Comparison of ENCODE assay signal across 18 mouse cellular contexts in the genomic region with DNA sequence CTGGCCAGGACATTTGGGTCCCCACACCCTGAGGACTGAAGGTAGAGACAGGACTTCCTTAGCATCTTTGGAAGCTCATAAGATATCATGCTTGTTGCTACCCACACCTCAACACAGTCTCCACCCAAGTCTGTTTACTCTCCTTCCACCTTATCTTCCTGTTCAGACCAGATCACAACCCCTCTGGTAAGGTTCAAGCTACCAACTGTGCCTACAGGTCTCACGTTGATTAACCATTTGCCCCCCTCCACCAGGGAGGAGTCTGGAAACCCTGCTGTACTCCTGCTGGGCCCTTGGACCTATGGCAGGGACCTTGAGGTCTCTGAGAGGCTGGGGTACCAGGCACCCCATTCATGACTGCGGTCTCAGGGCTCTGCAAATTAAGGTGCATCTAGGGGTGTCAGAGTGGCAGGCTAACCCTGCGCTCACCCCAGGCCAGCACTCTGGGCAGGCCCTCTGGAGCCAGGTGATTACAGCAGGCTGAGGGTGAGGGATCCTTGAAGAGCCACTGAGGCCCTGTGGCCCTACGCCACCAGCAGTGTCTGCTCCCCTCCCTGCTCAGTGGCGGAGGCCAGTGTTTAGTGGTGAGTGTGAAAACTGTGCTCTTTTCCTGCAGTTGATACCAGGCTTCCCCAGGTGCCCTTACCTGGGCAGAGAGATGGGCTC. TPM values are rescaled to one million over a fixed set of nuclear protein-coding genes. Genes with fewer than 3 reads are reported as not detected.
DNase-seq lines count a peak whose midpoint lies in the region; ATAC-seq and TF ChIP-seq lines count a peak whose summit lies in the region.
"Had no signal": no experiment of that assay in that cellular context is flagged by ENCODE, and none has a peak within 500 bp of the region (broad histone marks: within the 10 kb centered on the region; RNA-seq: fewer than 3 reads in every experiment).

No protein-coding gene starts in this region.

- H3K4me1 ChIP-seq in intestine, embryonic 15.5 days (replicated peaks) = no peaks in the 10 kb centered on the region
- H3K4me1 ChIP-seq in intestine, postnatal 0 days (replicated peaks; ENCODE audit: control insufficient read depth, insufficient read depth, low read length) = no peaks in the 10 kb centered on the region
- H3K4me1 ChIP-seq in liver, embryonic 13.5 days (replicated peaks) = peaks cover 25% of the 10 kb centered on the region
- H3K4me1 ChIP-seq in stomach, embryonic 14.5 days (ENCODE audit: control insufficient read depth, insufficient read depth, low read length) = no peaks in the 10 kb centered on the region
- H3K4me1 ChIP-seq: heart, embryonic 13.5 days; midbrain, embryonic 12.5 days had no signal

- no peaks in the 10 kb centered on the region for H3K9me3 ChIP-seq in intestine, embryonic 15.5 days
- H3K9me3 ChIP-seq in intestine, postnatal 0 days (ENCODE audit: control insufficient read depth) = no peaks in the 10 kb centered on the region
- H3K9me3 ChIP-seq in liver, embryonic 13.5 days (replicated peaks) = no peaks in the 10 kb centered on the region
- H3K9me3 ChIP-seq in stomach, embryonic 14.5 days (ENCODE audit: control insufficient read depth, low read depth, low read length) = no peaks in the 10 kb centered on the region; the same call in 1 of the 2 replicates
- H3K9me3 ChIP-seq: heart, embryonic 13.5 days; midbrain, embryonic 12.5 days had no signal

- WGBS in intestine, embryonic 15.5 days = 80% methylated on average over 5 of the region's 5 CpGs
- WGBS in intestine, postnatal 0 days = 79% methylated on average over 5 of the region's 5 CpGs
- WGBS in liver, embryonic 13.5 days (ENCODE audit: insufficient replicate concordance) = 52% methylated on average over 5 of the region's 5 CpGs
- 82% methylated on average over 5 of the region's 5 CpGs for WGBS in stomach, embryonic 14.5 days

- H3K27me3 ChIP-seq in intestine, embryonic 15.5 days (replicated peaks) = no peaks in the 10 kb centered on the region
- H3K27me3 ChIP-seq in intestine, postnatal 0 days (replicated peaks; ENCODE audit: control insufficient read depth, insufficient read depth, low read length) = no peaks in the 10 kb centered on the region
- H3K27me3 ChIP-seq in liver, embryonic 13.5 days = no peaks in the 10 kb centered on the region
- H3K27me3 ChIP-seq in stomach, embryonic 14.5 days (ENCODE audit: control insufficient read depth, insufficient read depth, low read length) = no peaks in the 10 kb centered on the region
- H3K27me3 ChIP-seq: heart, embryonic 13.5 days; midbrain, embryonic 12.5 days had no signal

- no peak overlapping the region for H3K4me2 ChIP-seq in intestine, embryonic 15.5 days (replicated peaks)
- H3K4me2 ChIP-seq in intestine, postnatal 0 days (replicated peaks; ENCODE audit: low read depth) = no peak overlapping the region
- peak overlapping the region; percentile 53 for H3K4me2 ChIP-seq in liver, embryonic 13.5 days
- H3K4me2 ChIP-seq in stomach, embryonic 14.5 days (replicated peaks; ENCODE audit: low read depth, low read length) = no peak overlapping the region
- H3K4me2 ChIP-seq: heart, embryonic 13.5 days; midbrain, embryonic 12.5 days had no signal

- H3K27ac ChIP-seq in intestine, embryonic 15.5 days = no peak overlapping the region
- no peak overlapping the region for H3K27ac ChIP-seq in intestine, postnatal 0 days (ENCODE audit: low read depth, low read length)
- peak overlapping the region; percentile 93 for H3K27ac ChIP-seq in liver, embryonic 13.5 days
- H3K27ac ChIP-seq in stomach, embryonic 14.5 days (ENCODE audit: low read length) = no peak overlapping the region
- no peak overlapping the region for H3K27ac ChIP-seq in layer of hippocampus, adult 2 months
- H3K27ac ChIP-seq: heart, embryonic 13.5 days; midbrain, embryonic 12.5 days had no signal

- TF ChIP-seq CTCF in intestine, postnatal 0 days (IDR thresholded peaks at IDR 0.05; ENCODE audit: low read depth) = no peak
- TF ChIP-seq CTCF in layer of hippocampus, adult 2 months (conservative IDR thresholded peaks at IDR 0.05) = no peak

- ATAC-seq in intestine, embryonic 15.5 days = peak; percentile 48; the same call in 1 of the 2 replicates
- ATAC-seq in intestine, postnatal 0 days = no peak
- 0 out of 2 replicates have a peak, but pooled peaks have one; percentile 34 for ATAC-seq in common myeloid progenitor, adult 5-6 weeks (replicated peaks; ENCODE audit: low read depth, poor library complexity, severe bottlenecking)
- peak; percentile 97 for ATAC-seq in liver, embryonic 13.5 days (ENCODE audit: low read depth)
- peak; percentile 47; the same call in 1 of the 2 replicates for ATAC-seq in stomach, embryonic 14.5 days (ENCODE audit: insufficient number of reproducible peaks, insufficient read depth, low FRiP score, low read depth)
- ATAC-seq in monocyte, adult 5-6 weeks (replicated peaks; ENCODE audit: insufficient number of reproducible peaks, low FRiP score, low TSS enrichment, poor library complexity, severe bottlenecking) = no peak
- ATAC-seq: forebrain, embryonic 14.5 days had no signal

- peak; percentile 64 for DNase-seq in liver, embryonic 13.5 days
- no peak for DNase-seq in adipocyte (ENCODE audit: low spot score)
- DNase-seq in layer of hippocampus, adult 2 months (ENCODE audit: low spot score in 2 of 2) = no peak
- DNase-seq: cerebellum, postnatal 14 days; thymus, adult 18-20 months had no signal

- H3K36me3 ChIP-seq in intestine, embryonic 15.5 days = no peaks in the 10 kb centered on the region
- no peaks in the 10 kb centered on the region for H3K36me3 ChIP-seq in intestine, postnatal 0 days (ENCODE audit: control insufficient read depth, insufficient read depth)
- no peaks in the 10 kb centered on the region for H3K36me3 ChIP-seq in liver, embryonic 13.5 days
- H3K36me3 ChIP-seq in stomach, embryonic 14.5 days (ENCODE audit: control insufficient read depth, insufficient read depth, low read length) = no peaks in the 10 kb centered on the region
- H3K36me3 ChIP-seq: heart, embryonic 13.5 days; midbrain, embryonic 12.5 days had no signal

- H3K4me3 ChIP-seq in intestine, embryonic 15.5 days (replicated peaks) = no peak overlapping the region
- no peak overlapping the region for H3K4me3 ChIP-seq in intestine, postnatal 0 days (ENCODE audit: low read depth, low read length)
- no peak overlapping the region for H3K4me3 ChIP-seq in liver, embryonic 13.5 days (replicated peaks)
- no peak overlapping the region for H3K4me3 ChIP-seq in stomach, embryonic 14.5 days (ENCODE audit: low read depth, low read length)
- H3K4me3 ChIP-seq in layer of hippocampus, adult 2 months = no peak overlapping the region
- H3K4me3 ChIP-seq: heart, embryonic 13.5 days; midbrain, embryonic 12.5 days had no signal

- H3K9ac ChIP-seq in intestine, embryonic 15.5 days = no peak overlapping the region
- no peak overlapping the region for H3K9ac ChIP-seq in intestine, postnatal 0 days (ENCODE audit: low read depth, low read length)
- H3K9ac ChIP-seq in liver, embryonic 13.5 days = peak overlapping the region; percentile 61
- no peak overlapping the region for H3K9ac ChIP-seq in stomach, embryonic 14.5 days (replicated peaks; ENCODE audit: low read depth, low read length)
- H3K9ac ChIP-seq: heart, embryonic 13.5 days; midbrain, embryonic 12.5 days had no signal

RNA-seq across cellular contexts. Expression of a gene that starts 16.6 kb away (rescaled TPM):
- 0.21 and 0.24 TPM in 2 replicates for polyA plus RNA-seq in intestine, embryonic 15.5 days (2015; fragmentation: Nextera tagmentation; extraction: Ambion mirVana)
- 8.9 and 9.8 TPM in 2 replicates for polyA plus RNA-seq in intestine, postnatal 0 days (2015; fragmentation: Nextera tagmentation; extraction: Ambion mirVana)
- 0.18 TPM in 1 of 2 replicates, not detected in the other for total RNA-seq in common myeloid progenitor, adult 5-6 weeks (2017)
- polyA plus RNA-seq in liver, embryonic 13.5 days (2015; fragmentation: Nextera tagmentation; extraction: Ambion mirVana) = 1.1 and 1.7 TPM in 2 replicates
- 1.2 and 1.6 TPM in 2 replicates for polyA plus RNA-seq in stomach, embryonic 14.5 days (2014; fragmentation: Nextera tagmentation; extraction: Ambion mirVana)
- 0.10 to 0.21 TPM in 2 of 3 replicates, not detected in the other for total RNA-seq in monocyte, adult 5-6 weeks (2017)
- not detected for total RNA-seq in layer of hippocampus, adult 2 months (2021)
- total RNA-seq: adrenal gland, postnatal 14 days; gastrocnemius, postnatal 4 days; hematopoietic stem cell, adult 5-6 weeks; layer of hippocampus, adult 18-20 months; left cerebral cortex, postnatal 36 days had no signal

RNA-seq across cellular contexts. Expression of a gene that starts 18.4 kb away (rescaled TPM):
- 9.4 and 16.7 TPM in 2 replicates for polyA plus RNA-seq in intestine, embryonic 15.5 days (2015; fragmentation: Nextera tagmentation; extraction: Ambion mirVana)
- polyA plus RNA-seq in intestine, postnatal 0 days (2015; fragmentation: Nextera tagmentation; extraction: Ambion mirVana) = 167 and 175 TPM in 2 replicates
- not detected in 2 replicates for total RNA-seq in common myeloid progenitor, adult 5-6 weeks (2017)
- 0.03 and 0.05 TPM in 2 replicates for polyA plus RNA-seq in liver, embryonic 13.5 days (2015; fragmentation: Nextera tagmentation; extraction: Ambion mirVana)
- 0.45 and 0.57 TPM in 2 replicates for polyA plus RNA-seq in stomach, embryonic 14.5 days (2014; fragmentation: Nextera tagmentation; extraction: Ambion mirVana)
- not detected in 3 replicates for total RNA-seq in monocyte, adult 5-6 weeks (2017)
- total RNA-seq in layer of hippocampus, adult 2 months (2021) = under 1 TPM in 1 of 2 experiments, not detected in 1; 0.27 TPM
- total RNA-seq: hematopoietic stem cell, adult 5-6 weeks; layer of hippocampus, adult 18-20 months had no signal
- polyA plus RNA-seq: forebrain, embryonic 14.5 days had no signal

Comparison
In these comparisons a context has a peak if more than half of its experiments do, and no peak if none do; other contexts are left out.
1. ATAC-seq: peak in intestine, embryonic 15.5 days (single experiment), common myeloid progenitor, adult 5-6 weeks (single experiment), liver, embryonic 13.5 days (single experiment) and stomach, embryonic 14.5 days (single experiment); none in intestine, postnatal 0 days (single experiment) and monocyte, adult 5-6 weeks (single experiment).